Mouse (Mus musculus) limb, embryonic 11.5 days (tissue): ENCODE data around the gene Srl. TPM values are rescaled to one million over a fixed set of nuclear protein-coding genes. Genes with fewer than 3 reads are reported as not detected.
A peak's percentile ranks its signal among the peaks of the same experiment; 100 is the strongest.
"Not testable (repeated sequence)": the region's sequence is repeated elsewhere in the genome, so short reads cannot be mapped to it uniquely, and the experiment has no call there.

Experiments used
- ATAC-seq: fragments of 200-750 bp; cut with Nextera tagmentation; 2 replicates; pipeline ENCODE4 v1.8.0; 2017; ENCODE audit warnings: low read depth; ENCODE audit not compliant: insufficient number of reproducible peaks, low FRiP score, low TSS enrichment
- DNase-seq: peaks from one replicate; pipeline ENCODE4 v3.0.0-alpha.2; 2015; ENCODE audit warnings: low spot score
- H3K27ac ChIP-seq: fragments of 300-500 bp; sonication (generic); replicated peaks from 2 replicates; pipeline ENCODE4 v1.5.1; 2014; ENCODE audit warnings: low read depth, mild to moderate bottlenecking, low read length
- H3K27me3 ChIP-seq: fragments of 300-500 bp; sonication (generic); 2 replicates; pipeline ENCODE4 v1.6.1; 2014; ENCODE audit warnings: mild to moderate bottlenecking, low read length, mixed read lengths; ENCODE audit not compliant: control insufficient read depth, insufficient read depth
- H3K36me3 ChIP-seq: fragments of 300-500 bp; sonication (generic); 2 replicates; pipeline ENCODE4 v1.6.1; 2014; ENCODE audit warnings: mild to moderate bottlenecking, low read length, moderate library complexity, mixed read lengths; ENCODE audit not compliant: control insufficient read depth, insufficient read depth
- H3K4me1 ChIP-seq: fragments of 300-500 bp; sonication (generic); 2 replicates; pipeline ENCODE4 v1.6.1; 2014; ENCODE audit warnings: low read length, mixed read lengths; ENCODE audit not compliant: control insufficient read depth, insufficient read depth
- H3K4me2 ChIP-seq: fragments of 300-500 bp; sonication (generic); 2 replicates; pipeline ENCODE4 v1.6.1; 2014; ENCODE audit warnings: low read depth, mild to moderate bottlenecking, moderate library complexity; ENCODE audit not compliant: severe bottlenecking
- H3K4me3 ChIP-seq: fragments of 300-500 bp; sonication (generic); 2 replicates; pipeline ENCODE4 v1.5.1; 2014; ENCODE audit warnings: low read depth, low read length
- H3K9ac ChIP-seq: fragments of 300-500 bp; sonication (generic); 2 replicates; pipeline ENCODE4 v1.6.1; 2014; ENCODE audit warnings: mild to moderate bottlenecking, low read length
- H3K9me3 ChIP-seq: fragments of 300-500 bp; sonication (generic); 2 replicates; pipeline ENCODE4 v1.6.1; 2016; ENCODE audit warnings: low read length; ENCODE audit not compliant: control insufficient read depth
- WGBS: fragments of 180-500 bp; shearing (Covaris S2); extraction: QIAGEN DNeasy Blood & Tissue Kit; methylation state at CpG from one replicate; pipeline ENCODE4 v1.1.7; 2014; 5-methylcytosine and 5-hydroxymethylcytosine counted together
- polyA plus RNA-seq: library from polyadenylated mRNA; unstranded; fragments of >200 nt; fragmentation: Nextera tagmentation; extraction: Ambion mirVana; gene quantifications from 2 replicates; pipeline ENCODE4 v1.2.1, GENCODE M21; 2014

The Srl gene
- polyA plus RNA-seq, 1 experiment from 2014 or later: 29.7 TPM

- H3K4me2 ChIP-seq, H3K4me1 ChIP-seq, H3K27me3 ChIP-seq, DNase-seq, H3K9me3 ChIP-seq, H3K27ac ChIP-seq, ATAC-seq, H3K36me3 ChIP-seq, H3K9ac ChIP-seq, H3K4me3 ChIP-seq: not testable (repeated sequence)
- WGBS: 86% methylated on average over 4 of the region's 4 CpGs
Measured at GRCm38 (mm10) chr16:4581179-4581578, 39.6 kb upstream of the Srl start.

DNA sequence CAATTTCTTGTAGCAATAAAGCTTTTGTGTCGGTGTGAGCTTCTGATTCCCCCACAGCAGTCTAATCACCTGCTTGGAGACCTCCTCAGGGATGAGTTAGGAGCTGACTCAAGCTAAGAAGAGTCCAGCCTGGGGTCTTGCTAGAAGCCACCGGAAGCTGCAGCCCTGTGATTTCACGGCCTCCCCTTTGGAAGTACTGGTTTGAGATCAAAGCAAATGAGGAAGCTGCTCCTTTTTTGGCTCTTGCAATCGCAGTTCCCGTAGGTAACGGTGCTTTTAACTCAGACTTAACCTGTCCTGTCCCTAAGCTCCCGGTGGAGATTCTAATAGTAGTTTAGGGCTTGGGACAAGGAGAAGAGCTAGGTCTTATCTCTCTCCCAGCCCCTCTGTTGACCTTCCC is 37.0 kb upstream of the Srl start:
- H3K9me3 ChIP-seq: no peaks in the 10 kb centered on the region
- no peak for ATAC-seq
- peaks cover 6% of the 10 kb centered on the region; the same call in 1 of the 2 replicates for H3K4me1 ChIP-seq
- H3K36me3 ChIP-seq: no peaks in the 10 kb centered on the region
- no peak overlapping the region for H3K27ac ChIP-seq
- H3K27me3 ChIP-seq: no peaks in the 10 kb centered on the region
- no peak for DNase-seq
- H3K4me3 ChIP-seq: no peak overlapping the region
- no peak overlapping the region for H3K4me2 ChIP-seq
- 63% methylated on average over 7 of the region's 7 CpGs for WGBS
- H3K9ac ChIP-seq: no peak overlapping the region

DNA sequence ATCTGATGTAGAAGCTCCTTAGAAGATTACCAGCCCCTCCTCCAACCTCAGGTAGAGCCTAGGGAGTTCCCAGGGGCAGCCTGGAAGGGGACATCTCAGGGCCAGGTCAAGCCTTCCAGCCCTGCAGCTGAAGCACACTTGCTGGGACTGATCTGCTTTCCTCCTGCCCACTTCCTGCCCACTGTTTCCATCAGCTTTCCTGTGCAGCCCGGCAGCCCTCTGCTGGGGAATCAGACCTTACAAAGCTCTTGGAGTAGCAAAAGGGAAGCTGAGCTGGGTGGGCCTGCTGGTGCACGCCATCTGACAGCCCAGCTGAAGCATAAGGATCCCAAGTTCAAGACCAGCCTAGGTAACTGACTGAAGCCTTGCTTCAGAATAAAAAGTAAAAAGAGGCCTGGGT is 35.3 kb upstream of the Srl start:
- Histone ChIP-seq H3K27me3 (no peaks in the 10 kb centered on the region), H3K9me3 (no peaks in the 10 kb centered on the region), H3K27ac (no peak overlapping the region), H3K4me3 (no peak overlapping the region), H3K4me2 (no peak overlapping the region), H3K4me1 (peaks cover 6% of the 10 kb centered on the region; the same call in 1 of the 2 replicates), H3K9ac (no peak overlapping the region), H3K36me3 (no peaks in the 10 kb centered on the region)
- no peak for ATAC-seq
- DNase-seq: no peak
- 74% methylated on average over 2 of the region's 2 CpGs for WGBS

GRCm38 (mm10) chr16:4576038-4576437 is 34.4 kb upstream of the Srl start:
- Histone ChIP-seq H3K4me2 (no peak overlapping the region), H3K27ac (no peak overlapping the region), H3K9me3 (no peaks in the 10 kb centered on the region), H3K4me3 (no peak overlapping the region), H3K4me1 (peaks cover 9% of the 10 kb centered on the region; the same call in 1 of the 2 replicates), H3K36me3 (no peaks in the 10 kb centered on the region), H3K9ac (no peak overlapping the region), H3K27me3 (no peaks in the 10 kb centered on the region)
- DNase-seq: no peak
- ATAC-seq: no peak
- 18% methylated on average over 2 of the region's 2 CpGs for WGBS

DNA sequence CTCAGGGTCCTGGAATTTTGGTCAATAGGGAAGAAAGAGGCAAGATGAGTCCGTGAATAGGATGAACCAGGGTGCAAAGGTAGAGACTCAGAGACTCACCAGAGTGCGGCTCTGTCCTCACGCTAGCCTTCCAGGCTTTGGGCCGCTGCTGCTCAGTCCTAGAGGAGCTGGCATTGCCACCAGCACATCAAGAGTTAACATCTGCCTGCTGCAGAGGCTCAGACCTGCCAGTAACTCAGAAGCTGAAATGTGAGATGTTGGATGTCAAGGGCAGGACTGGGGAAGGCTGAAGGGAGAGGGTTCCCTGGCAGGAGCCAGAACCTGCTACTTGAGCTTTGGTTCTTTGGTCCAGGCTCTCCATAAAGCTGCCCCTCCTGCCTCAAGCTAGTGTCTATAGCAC is 29.1 kb upstream of the Srl start:
- Histone ChIP-seq H3K4me1 (peaks cover 8% of the 10 kb centered on the region; the same call in 1 of the 2 replicates), H3K4me2 (no peak overlapping the region), H3K9ac (no peak overlapping the region), H3K27ac (no peak overlapping the region), H3K36me3 (no peaks in the 10 kb centered on the region), H3K4me3 (no peak overlapping the region), H3K9me3 (no peaks in the 10 kb centered on the region), H3K27me3 (no peaks in the 10 kb centered on the region)
- 47% methylated on average over 4 of the region's 4 CpGs for WGBS
- ATAC-seq: peak; percentile 59; the same call in 1 of the 2 replicates
- DNase-seq: peak; percentile 39

GRCm38 (mm10) chr16:4567912-4568311 is 26.3 kb upstream of the Srl start:
- Histone ChIP-seq H3K27ac (no peak overlapping the region), H3K27me3 (no peaks in the 10 kb centered on the region), H3K4me3 (no peak overlapping the region), H3K4me1 (peaks cover 8% of the 10 kb centered on the region; the same call in 1 of the 2 replicates), H3K36me3 (no peaks in the 10 kb centered on the region), H3K4me2 (no peak overlapping the region), H3K9me3 (no peaks in the 10 kb centered on the region), H3K9ac (no peak overlapping the region)
- ATAC-seq: no peak
- whole genome bisulfite sequencing: 18% methylated on average over 4 of the region's 4 CpGs
- DNase-seq: peak; percentile 95

DNA sequence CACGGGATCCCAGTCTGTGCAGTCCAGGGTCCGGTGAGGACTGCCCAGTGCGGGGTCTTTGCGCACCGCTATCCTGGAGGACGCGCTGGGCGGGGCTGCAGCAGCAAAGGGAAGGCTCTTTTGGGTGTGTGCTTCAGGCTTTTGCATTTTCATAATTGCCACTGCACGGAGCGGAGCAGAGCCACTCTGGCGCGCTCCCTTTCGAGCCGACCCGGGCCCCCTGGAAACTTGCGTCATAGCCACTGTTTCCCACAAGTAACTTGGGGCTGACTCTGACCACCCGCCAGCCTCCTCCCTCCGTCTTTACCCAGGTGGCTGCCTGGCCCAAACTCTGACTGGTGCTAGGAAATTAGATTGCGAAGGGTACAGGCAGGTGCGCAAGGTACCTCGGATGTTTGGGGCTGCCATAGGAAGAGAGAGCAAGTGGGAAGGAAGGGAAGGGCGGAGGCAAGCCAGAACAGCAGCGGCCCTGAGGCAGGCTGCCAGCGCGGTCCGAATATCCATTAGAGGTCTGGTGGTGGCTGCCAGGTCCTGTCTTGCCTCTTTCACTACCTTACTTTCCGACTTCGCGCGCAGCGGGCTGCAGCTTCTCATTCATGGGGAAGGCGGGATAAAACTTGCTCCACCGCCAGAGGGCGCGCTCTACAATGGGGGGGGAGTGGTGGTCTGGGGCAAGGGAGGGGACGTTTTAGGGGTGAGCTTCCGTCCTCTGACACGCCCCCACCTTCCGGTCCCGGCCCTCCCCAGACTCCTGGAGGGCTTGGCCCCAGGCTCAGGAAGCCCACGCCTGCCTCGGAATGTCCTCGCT is 18.7 kb upstream of the Srl start:
- WGBS: 2% methylated on average over 42 of the region's 43 CpGs
- no peaks in the 10 kb centered on the region for H3K27me3 ChIP-seq
- H3K4me1 ChIP-seq: peaks cover 14% of the 10 kb centered on the region
- peak overlapping the region; percentile 85 for H3K9ac ChIP-seq
- ATAC-seq (peak; percentile 45), DNase-seq (peak; percentile 82)
- H3K4me2 ChIP-seq: peak overlapping the region; percentile 86
- no peaks in the 10 kb centered on the region for H3K9me3 ChIP-seq
- peak overlapping the region; percentile 81 for H3K4me3 ChIP-seq
- H3K36me3 ChIP-seq: no peaks in the 10 kb centered on the region
- peak overlapping the region; percentile 89 for H3K27ac ChIP-seq

GRCm38 (mm10) chr16:4559715-4560144 is 18.1 kb upstream of the Srl start, which contains the start of gene Tfap4:
Gene Tfap4, minus strand, starts transcription at chr16:4559854.
- Histone ChIP-seq H3K4me1 (peaks cover 14% of the 10 kb centered on the region), H3K9me3 (no peaks in the 10 kb centered on the region), H3K4me3 (peak within 1 kb of the TSS; percentile 81), H3K27ac (peak within 1 kb of the TSS; percentile 89), H3K4me2 (peak within 1 kb of the TSS; percentile 86), H3K36me3 (no peaks in the 10 kb centered on the region), H3K9ac (peak within 1 kb of the TSS; percentile 85), H3K27me3 (no peaks in the 10 kb centered on the region)
- DNase-seq: peak; percentile 93
- WGBS: 0% methylated on average over 17 of the region's 17 CpGs
- ATAC-seq: peak; percentile 27; the same call in 1 of the 2 replicates
